Mouse (Mus musculus): ENCODE results near the gene Pnpla1.

GRCm38 (mm10) chr17:28895217-28895875 lies 37.1 kb downstream of the Pnpla1 start:
- TF ChIP-seq CTCF (IDR thresholded peaks at IDR 0.05; ENCODE audit: borderline replicate concordance, insufficient read depth, low read depth, low read length) (no peak), POLR2A (IDR thresholded peaks at IDR 0.05; ENCODE audit: borderline replicate concordance, insufficient read depth, low read length) (no peak)
